Mouse (Mus musculus): Measurements from ENCODE around the gene Nubp1. TPM values are rescaled to one million over a fixed set of nuclear protein-coding genes. Genes with fewer than 3 reads are reported as not detected.

The Nubp1 gene
- polyA plus RNA-seq (2017; shearing (Covaris generic)), result 10 to 100 TPM; 68.5 to 77.0 TPM

DNA sequence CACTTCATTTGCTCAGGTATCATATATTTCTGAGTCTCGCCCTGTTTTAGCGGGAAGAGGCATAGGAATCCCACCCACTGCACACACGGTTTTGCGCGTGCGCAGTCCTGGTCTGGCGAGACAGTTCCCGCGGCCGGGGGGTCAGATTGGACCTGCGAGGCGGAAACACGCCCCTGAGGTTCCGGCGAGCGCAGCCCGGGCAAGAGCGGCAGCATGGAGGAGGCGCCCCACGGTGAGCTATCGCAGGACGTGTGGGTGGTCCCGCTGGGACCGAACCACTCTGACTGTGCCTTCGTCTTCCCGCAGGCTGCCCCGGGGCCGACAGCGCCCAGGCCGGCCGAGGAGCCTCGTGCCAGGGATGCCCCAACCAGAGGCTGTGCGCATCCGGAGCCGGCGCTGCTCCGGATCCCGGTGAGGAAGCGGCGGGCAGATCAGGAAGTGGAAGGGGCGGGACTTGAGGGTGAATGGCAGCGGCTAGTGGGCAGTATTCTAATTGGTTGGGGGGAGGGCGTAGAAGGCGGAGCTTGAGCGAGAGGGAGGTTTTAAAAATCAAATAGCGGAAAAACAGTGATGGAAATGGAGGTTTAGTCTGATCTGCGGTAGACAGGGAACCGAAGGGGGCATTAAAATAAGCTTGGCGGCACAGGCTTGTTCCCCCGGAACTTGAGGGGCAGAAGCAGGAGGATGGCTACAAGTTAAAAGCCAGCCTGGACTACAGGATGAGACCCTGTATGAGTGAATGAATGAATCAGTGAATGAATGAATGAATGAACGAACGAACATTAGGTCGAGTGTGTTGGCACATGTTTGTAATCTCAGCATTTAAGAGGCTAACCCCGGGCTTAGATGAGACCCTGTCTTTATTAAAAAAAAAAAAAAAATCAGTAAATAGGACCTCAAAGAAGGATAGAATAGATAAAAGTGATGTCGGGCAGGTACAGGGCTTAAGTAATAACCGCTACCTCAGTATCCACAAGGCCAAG, at the start of gene Nubp1:
Gene Nubp1, plus strand, starts transcription at position 185 of the 983 bp plus-strand sequence.
- ATAC-seq, result peak; percentile 99

DNA sequence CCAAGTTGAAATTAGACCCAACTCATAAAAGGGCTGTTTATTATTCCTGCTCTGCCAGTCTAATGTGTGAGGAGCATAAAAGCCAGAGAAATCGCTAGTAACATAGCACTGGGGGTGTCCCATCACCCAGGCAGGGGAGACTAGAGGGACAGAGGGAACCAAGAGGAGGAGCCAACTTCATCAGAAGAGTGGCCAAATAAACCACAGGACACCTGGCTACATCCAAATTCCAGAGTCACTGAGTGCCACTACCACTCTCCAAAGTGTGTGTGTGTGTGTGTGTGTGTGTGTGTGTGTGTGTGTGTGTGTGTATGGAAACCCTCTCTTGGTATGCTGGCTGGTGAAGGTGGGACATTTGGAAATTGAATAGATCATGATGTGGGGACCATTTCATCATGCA, 48.7 kb upstream of the Nubp1 start:
- no peak for ATAC-seq

DNA sequence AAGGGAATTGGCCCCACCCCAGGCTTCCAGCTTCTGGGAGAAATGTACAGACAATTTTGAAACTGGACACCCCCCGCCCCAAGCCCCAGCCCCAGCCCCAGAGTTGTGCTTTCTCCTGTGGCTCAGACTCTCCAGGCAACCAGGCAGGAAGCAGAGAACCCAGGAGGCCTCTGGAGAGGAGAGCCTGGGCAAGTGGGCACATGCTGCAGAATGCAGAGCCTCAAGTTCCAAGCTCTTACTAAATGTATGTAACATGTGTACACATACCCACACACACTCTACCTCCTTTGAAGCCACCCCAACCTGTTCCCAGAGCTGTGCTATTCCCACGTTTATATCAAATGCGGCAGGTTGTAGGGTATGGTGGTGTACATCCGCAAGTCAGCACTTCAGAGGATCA, 46.0 kb upstream of the Nubp1 start:
- ATAC-seq, result no peak

DNA sequence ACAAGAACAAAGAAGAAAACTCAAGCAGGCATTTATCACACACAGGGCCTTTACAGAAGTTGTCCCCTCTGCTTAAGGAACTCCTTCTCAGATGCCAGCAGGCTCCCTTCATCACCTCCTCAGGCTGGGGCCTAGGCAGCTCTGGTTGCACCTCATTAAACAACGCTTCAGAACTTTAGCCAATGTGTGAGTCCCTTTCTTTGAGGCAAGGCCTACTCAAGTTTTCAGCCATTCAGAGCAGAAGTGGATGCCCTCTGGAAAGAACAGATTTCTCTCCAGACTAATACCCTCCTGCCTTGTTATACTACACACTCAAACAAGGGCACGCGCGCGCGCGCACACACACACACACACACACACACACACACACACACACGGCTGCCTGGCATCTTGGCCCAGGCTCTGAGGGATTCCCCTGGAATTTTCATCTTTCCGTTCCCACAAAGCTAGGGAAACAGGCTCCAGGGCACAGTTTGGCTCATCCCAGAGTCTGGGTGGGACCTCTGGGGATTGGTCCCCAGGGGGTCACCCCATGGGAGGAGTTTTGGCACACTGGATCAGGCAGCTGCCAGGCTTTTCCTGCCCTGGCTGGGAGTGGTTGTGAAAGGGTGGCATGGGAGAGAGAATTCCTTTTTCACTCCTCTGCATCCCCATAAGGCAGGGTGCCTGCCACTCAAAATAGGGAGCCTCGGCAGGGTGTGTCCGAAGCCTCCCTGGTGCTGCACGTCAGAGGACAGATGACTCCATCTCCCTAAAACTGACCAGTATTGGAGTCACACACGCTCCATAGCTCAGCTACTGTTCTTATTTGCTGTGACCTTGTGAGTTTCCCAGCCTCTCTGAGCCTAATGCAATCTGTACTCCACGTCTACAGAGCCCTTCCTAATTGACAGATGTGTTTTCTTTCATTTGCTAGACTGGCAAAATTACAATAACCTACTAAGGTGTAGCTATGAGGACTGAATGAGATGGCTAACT, 45.2 kb upstream of the Nubp1 start:
- no peak for ATAC-seq

DNA sequence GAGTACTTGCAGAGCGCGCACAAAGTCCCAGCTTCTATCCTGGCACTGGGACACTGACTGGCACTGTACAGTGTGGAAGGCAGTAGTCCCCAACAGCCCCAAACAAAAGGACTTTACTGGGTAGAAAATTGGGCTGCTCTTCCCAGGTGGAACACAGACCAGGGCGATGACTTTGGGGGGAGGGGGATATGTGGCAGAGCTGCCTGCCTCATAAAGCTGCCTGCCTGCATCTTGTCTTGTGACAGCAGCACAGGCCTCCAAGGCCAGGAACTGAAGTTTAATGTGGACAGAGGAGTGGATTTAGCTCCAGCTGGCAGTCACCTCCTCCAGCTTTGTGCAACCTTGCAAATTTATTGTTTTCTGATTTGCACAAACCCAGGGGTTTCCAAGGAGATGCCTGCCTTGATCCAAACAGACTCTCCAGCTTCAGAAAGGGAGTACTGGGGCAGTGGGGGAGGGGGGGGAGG, 42.2 kb upstream of the Nubp1 start:
- ATAC-seq, result no peak

DNA sequence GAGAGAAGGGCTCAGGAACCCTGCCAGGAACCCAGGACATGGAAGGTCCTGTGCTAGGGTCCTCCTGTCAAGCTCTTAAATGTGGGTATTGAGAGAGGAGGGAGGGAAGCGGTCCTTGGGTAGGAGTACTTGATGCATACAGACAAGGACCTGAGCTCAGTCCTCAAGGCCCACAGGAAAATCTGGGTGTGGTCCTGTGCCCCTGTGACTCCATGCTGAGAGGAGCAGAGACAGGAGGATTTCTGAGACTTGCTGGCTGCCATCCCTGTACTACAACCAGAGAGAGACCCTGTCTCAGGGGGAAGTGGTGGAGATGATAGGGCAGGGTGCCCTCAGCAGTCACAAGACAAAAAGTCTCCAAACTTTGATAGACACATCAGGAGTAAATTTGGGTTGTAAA, 41.8 kb upstream of the Nubp1 start:
- ATAC-seq, result no peak

DNA sequence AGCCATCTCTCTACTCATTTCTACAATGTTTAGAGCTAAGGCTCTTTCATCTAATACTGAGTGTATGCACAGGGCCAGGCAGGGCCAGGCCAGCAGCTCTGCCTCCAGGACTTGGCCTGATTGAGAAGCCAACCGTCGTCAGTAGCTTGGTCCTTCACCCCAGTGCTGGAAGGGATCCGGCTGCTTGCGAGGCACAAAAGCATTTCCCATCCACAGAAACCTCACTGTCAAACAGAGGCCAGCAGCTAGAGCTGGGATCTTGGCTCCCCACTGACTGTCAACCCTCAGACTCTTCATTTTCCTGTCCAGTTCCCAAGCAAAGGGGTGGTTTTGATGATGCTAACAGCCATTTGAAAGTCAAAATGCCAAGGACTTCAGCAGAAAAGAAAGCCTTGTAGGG, 39.4 kb upstream of the Nubp1 start:
- ATAC-seq, result no peak

DNA sequence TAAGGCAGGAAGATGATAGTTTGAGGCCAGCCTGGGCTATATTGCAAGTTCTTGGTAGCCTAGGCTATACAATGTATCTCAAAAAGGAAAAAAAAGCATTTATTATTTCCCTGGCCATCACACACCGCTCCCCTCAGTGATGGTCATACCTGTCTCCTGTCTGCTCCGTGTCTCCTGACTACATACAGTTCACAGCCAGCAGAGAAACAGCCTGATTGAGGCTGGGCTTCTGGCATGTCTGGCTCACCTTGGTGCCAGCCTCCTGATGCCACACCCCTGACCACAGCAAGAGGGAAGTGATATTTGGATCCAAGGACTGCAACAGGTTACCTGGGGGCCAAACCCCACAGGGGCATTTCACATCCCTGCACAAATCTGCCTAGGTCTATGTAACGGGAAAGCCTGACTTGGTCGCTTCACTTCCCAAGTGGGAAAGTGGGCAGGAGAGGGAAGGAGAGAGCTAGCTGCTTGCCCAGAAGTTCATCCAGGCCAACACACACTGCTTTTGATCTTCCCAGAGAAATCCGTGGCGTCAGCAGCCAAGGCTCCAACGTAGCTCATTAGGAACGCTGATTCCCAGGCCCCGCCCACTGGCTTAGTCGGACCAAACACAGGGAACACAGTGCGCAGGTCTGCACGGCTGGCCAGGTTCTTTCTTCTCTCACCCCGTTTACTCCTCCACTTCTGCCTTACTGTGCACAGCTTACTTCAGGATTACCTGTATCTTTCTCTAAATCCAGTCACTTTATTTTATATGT, 37.3 kb upstream of the Nubp1 start:
- no peak for ATAC-seq

DNA sequence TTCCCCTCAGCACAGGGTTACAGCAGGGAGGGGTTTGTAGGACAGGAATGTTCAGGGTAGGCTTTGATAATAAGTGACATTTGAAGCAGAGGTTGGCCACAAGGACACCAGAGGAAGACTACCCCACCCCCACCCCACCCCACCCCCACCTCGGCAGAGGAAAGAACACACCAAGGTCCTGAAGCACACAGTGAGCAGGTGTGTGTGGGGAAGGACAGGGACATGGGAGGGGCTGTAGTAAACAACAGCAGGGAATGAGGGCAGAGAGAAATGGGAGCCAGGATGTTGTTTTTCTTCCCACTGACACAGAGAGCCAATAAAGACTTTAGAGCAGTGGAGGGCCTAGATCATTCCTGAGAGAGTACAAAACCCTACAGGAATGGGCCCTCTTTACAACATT, 34.5 kb upstream of the Nubp1 start:
- ATAC-seq, result no peak

DNA sequence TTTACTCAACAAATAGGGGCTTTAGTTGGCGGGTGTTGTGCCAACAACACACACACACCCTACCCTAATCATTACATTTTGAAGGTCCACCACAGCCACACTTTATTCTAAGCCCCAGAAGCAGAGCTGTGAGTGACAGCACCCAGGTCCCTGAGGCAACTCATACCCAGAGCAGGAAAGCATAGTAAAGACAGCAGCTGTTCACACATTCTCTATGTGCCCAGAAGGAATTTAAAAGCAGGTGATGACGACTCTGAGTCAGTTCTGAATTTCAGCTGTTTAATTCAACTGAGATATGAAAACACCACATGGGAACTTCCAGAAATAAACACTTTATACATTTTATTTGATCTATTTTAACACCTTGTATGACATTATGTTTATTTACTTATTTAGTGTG, 32.2 kb upstream of the Nubp1 start:
- no peak for ATAC-seq

DNA sequence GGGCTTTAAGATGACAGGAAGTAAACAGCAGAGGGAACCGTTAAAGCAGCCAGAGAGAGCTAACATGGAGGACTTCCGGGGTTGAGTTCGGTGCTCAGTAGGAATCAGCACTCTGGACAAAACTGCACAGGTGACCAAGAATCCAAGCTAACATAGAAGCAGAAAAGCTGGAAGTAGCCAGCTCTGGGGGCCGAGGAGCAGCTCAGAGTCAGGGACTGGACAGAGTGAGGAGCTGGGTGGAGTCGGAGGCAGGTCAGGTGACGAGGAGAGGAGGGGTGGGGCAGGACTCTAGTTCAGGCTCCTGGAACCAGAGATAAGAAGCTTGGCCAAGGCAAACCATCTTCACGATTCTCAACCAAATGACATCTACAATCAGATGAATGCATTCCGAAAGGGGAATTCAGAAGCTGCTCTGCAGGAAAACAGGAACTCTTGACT, 27.7 kb upstream of the Nubp1 start:
- no peak for ATAC-seq

DNA sequence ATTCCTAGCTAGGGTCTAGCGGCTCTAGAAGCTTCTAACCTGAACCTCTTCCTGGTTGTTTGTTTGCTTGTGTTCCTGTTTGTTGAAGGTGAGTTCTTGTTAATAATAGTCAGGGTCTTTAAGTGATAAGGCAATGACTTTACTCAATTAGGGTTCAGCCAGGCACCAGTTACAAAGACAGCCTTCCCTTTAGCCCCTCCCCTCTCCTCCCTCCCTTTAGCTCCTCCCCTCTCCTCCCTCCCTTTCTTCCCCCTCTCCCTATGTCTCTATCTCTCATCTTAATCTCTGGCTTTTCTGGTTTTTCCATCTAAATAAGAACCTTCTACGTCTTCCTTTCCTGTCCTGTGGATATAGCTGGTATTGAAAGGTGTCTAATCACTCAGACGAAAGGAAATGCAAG, 27.2 kb upstream of the Nubp1 start:
- no peak for ATAC-seq

DNA sequence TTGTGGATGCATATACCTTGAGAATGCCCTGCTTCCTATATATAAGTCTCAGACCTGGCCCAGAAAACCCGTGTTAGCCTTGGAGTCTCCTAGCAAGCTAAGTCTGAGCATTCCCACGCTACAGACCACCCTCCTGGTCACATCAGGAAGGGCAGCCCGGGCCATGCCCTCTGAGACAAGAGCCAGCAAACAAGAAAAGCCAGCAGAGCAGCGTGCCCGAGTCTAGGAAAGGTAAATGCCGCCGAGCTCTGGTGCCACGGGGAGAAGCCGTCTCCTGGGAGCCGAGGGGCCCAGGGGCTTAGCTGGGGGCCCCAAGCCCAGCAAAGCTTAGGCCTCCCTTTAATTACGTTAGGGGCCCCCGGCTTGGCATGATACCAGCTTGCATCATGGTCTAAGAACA, 26.5 kb upstream of the Nubp1 start:
- ATAC-seq, result no peak

DNA sequence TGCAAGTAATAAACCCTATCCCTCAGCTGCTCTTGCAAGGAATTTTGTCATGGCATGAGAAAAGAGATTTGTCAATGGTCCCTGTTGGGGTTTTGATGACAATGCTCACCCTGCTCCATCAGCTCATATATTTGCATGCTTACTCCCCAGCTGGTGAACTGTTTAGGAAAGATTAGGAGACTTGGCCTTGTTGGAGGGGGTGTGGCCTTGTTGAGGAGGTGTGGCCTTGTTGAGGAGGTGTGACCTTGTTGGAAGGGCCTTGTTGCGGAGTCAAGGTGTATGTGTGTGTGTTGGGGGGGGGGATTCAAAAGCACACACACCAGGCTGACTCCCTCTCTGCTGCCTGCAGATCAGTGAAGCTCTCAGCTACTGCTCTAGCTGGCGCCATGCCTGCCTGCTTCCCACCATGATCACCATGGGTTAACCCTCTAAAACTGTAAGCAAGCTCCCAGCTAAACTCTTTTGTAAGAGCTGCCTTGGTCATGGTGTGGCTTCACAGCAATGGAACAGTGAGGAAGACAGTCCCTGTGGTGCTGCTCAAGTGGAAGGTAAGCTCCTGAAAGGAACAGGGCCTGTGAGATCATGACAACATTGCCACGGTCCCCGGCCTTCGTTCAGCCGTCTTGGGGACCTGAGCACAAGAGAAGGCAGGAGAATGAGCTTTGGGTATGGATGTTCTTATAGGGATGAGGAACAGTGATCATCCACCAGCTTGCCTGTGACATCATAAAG, 22.9 kb upstream of the Nubp1 start:
- ATAC-seq, result no peak

DNA sequence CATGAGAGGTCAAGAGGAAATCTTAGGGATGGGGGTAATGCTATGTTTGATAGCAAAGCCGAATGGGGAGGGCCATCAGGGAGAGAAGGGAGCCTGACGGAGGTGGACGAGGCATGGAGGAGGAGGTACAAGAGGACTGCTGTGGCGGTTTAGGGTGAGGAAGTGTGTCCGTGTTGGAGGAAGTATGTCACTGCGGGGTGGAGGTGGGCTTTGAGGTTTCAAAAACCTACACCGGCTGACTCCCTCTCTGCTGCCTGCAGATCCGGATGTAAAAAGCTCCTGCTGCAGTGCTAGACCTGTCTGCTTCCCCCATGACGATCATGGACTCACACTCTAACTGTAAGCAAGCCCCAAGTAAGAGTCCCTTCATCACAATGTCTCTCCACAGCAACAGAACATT, 19.2 kb upstream of the Nubp1 start:
- ATAC-seq, result no peak

DNA sequence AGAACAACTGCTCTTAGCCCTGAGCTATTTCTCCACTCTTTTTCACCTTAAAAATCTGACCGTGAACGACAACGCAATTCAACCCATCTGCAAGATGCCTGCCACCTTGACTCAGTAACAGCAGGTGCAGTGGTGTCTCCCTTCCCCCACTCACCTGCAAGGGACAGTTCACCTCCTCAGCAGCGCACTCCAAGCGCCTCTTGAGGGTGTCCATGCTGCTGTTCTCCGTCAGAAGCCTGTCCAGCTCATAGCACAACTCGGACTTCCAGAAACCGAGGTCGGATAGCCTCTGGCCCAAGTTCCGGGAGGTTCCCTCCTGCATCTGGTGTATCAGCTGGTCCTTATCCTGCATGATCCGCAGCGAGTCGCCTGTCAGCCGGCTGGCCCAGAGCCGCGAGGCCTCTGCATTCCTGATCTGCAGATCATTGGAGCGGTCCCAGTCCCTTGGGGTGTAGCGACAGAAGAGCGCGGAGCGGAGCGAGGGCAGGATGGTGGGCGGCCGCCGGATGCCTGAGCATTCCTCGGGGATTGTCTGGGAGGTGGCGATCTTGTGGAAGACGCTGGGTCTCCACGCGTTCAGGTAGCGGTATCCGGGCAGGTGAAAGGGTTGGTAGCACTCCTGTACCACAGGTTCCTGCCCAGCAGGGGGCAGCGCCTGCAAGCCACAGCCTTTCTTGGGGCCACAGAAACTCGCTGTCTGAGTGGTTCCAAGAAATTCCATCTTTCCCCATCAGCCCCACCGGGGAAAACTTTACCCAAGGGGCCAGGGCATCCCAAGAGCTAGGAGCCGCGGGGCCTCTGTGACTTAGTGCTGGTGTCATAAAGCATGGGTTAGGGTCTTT, 16.8 kb upstream of the Nubp1 start, which contains the start of gene Tekt5:
Gene Tekt5, minus strand, starts transcription at position 792 of the 842 bp plus-strand sequence.
- no peak for ATAC-seq

DNA sequence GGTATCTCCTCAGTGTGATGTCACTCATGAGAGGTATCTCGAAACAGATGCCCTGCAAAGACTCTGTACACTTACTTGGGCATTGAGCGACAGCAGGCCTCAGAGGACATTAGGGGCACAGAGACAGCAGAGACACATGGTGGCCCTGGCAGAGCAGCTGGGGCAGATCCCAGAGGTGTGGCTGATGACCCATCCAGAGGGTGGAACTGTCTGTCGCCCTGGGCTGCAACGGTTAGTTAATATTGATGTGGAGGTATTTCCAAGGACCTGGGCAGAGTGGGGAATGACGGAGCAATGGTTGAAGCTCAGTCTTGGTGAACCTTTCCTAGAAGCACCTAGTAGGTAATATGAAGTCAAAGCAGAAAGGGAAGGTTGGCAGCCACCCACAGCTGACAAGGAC, 13.0 kb upstream of the Nubp1 start:
- ATAC-seq, result no peak

DNA sequence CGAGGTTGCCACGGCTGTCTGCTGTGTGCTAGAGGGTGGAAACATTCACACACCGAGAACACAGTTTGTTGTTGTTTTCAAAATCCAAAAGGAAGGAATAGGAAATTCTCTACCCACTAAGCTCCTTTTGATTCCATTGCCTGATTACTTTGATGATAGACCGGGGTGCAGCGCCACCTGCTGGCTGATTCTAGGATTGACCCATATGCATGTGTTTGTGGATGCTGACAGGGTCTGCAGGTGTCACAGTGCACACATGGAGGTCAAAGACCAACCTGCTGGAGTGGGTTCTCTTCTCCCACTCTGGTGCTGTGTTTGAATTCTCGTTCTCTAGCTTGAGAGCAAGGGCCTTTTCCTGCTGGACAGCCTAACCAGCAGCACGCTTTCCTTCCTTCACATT, 12.6 kb upstream of the Nubp1 start:
- ATAC-seq, result peak; percentile 61

DNA sequence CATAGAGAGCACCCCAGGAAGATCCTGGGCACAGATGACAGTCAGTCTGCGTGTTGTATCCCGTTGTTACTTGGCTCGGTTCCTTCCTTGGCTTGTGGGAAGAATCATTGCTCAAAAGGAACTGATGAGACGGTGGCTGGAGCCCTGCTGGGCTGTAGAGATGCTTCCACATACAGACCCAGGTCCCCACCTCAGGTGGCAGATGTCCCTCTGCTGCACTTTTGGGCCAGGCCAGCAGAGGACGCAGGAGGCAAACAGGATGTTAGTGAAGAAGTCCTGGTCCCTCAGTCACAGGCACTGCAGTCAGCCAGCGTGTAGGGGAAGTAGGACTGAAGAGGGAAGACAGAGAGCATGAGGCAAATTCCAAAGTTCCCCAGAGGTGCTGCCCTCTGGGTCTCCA, 4.2 kb downstream of the Nubp1 start:
- ATAC-seq, result no peak

DNA sequence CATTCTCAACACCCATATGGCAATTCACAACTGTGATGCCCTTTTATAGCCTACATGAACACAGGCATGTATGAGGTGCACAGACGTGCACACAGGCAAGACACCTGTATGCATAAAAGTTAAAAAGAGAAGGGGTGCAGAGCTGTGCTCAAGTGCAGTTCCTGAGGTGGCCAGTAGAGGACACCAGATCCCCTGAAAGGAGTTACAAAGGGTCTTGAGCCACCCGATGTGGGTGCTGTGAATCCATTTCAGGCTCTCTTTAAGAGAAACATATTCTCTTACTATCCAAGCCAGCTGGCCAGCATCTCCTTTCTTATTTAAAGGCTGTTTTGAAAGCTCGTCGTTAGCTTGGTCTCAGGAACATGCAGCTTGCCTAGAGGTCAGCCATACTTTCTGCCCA, 5.1 kb downstream of the Nubp1 start:
- no peak for ATAC-seq
